Mouse (Mus musculus): ENCODE data around the gene Gm3526. TPM values are rescaled to one million over a fixed set of nuclear protein-coding genes. Genes with fewer than 3 reads are reported as not detected.
"Not testable (repeated sequence)": the region's sequence is repeated elsewhere in the genome, so short reads cannot be mapped to it uniquely, and the experiment has no call there.

Gene Gm3526
- not detected in 2 replicates for polyA plus RNA-seq (2012; rRNA removed)
- polyA plus RNA-seq (2014; fragmentation: Nextera tagmentation; extraction: Ambion mirVana) = not detected in 2 replicates

DNA sequence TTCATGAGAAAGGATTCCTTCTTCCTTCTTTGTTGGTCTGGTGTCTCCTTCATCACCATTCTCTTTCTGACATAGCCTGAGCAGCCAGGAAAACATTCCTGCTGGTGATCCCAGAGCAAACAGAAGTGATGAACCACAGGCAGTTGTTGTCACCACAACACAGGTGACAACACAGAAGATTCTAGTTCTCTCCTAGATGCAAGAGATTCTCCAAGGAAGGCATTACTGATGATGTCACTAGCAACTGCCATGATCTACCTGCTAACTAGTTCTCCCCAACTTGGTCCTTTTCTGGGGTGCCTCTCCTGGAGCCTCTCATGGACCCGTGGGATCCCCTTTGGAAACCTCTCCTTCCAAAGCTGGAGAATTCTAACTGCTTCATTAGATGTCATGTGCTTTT, at the start of gene Gm3526:
Gene Gm3526, minus strand, starts transcription at position 101 of the 400 bp plus-strand sequence.
- DNase-seq (ENCODE audit: low read depth in 3 of 3, low spot score in 3 of 3) = not testable (repeated sequence)

More for the DNA sequence above, at the start of gene Gm3526:
- H3K9ac ChIP-seq (replicated peaks); H3K36me3 ChIP-seq (replicated peaks; ENCODE audit: control insufficient read depth, insufficient read depth, low read depth); H3K4me3 ChIP-seq (ENCODE audit: insufficient read depth in 1 of 2, low read depth in 2 of 2, low read length in 2 of 2); H3K27ac ChIP-seq; H3K9me3 ChIP-seq (ENCODE audit: control insufficient read depth, low read length); H3K4me2 ChIP-seq (ENCODE audit: low read depth); ATAC-seq (ENCODE audit: insufficient read depth); H3K27me3 ChIP-seq (ENCODE audit: control insufficient read depth, insufficient read depth, low read length); H3K4me1 ChIP-seq (replicated peaks; ENCODE audit: control insufficient read depth in 2 of 2, insufficient read depth in 2 of 2, low read length in 1 of 2): not testable (repeated sequence)
- WGBS (ENCODE audit: insufficient replicate concordance) = no CpG with 5 or more reads among the region's 1 CpGs

Other genes with a start within 250 kb of the Gm3526 start
- not detected in 2 replicates for gene Gm3298, start 244.7 kb downstream of the Gm3526 start, polyA plus RNA-seq (2012; rRNA removed)
- gene Gm3298, start 244.7 kb downstream of the Gm3526 start, polyA plus RNA-seq (2014; fragmentation: Nextera tagmentation; extraction: Ambion mirVana) = not detected in 2 replicates
- gene 4930555G01Rik, start 210.0 kb downstream of the Gm3526 start, polyA plus RNA-seq (2012; rRNA removed) = not detected in 2 replicates
- not detected in 2 replicates for gene 4930555G01Rik, start 210.0 kb downstream of the Gm3526 start, polyA plus RNA-seq (2014; fragmentation: Nextera tagmentation; extraction: Ambion mirVana)
- 0.04 TPM in 1 of 2 replicates, not detected in the other for gene Gm8281, start 189.5 kb downstream of the Gm3526 start, polyA plus RNA-seq (2012; rRNA removed)
- gene Gm8281, start 189.5 kb downstream of the Gm3526 start, polyA plus RNA-seq (2014; fragmentation: Nextera tagmentation; extraction: Ambion mirVana) = not detected in 2 replicates
- gene Gm8279, start 129.1 kb downstream of the Gm3526 start, polyA plus RNA-seq (2012; rRNA removed) = not detected in 2 replicates
- gene Gm8279, start 129.1 kb downstream of the Gm3526 start, polyA plus RNA-seq (2014; fragmentation: Nextera tagmentation; extraction: Ambion mirVana) = not detected in 2 replicates
- not detected in 2 replicates for gene Gm3317, start 96.0 kb downstream of the Gm3526 start, polyA plus RNA-seq (2012; rRNA removed)
- not detected in 2 replicates for gene Gm3317, start 96.0 kb downstream of the Gm3526 start, polyA plus RNA-seq (2014; fragmentation: Nextera tagmentation; extraction: Ambion mirVana)
- not detected in 2 replicates for gene Gm8271, start 74.8 kb downstream of the Gm3526 start, polyA plus RNA-seq (2012; rRNA removed)
- not detected in 2 replicates for gene Gm8271, start 74.8 kb downstream of the Gm3526 start, polyA plus RNA-seq (2014; fragmentation: Nextera tagmentation; extraction: Ambion mirVana)
- not detected in 2 replicates for gene Gm3542, start 74.3 kb upstream of the Gm3526 start, polyA plus RNA-seq (2012; rRNA removed)
- not detected in 2 replicates for gene Gm3542, start 74.3 kb upstream of the Gm3526 start, polyA plus RNA-seq (2014; fragmentation: Nextera tagmentation; extraction: Ambion mirVana)
- not detected in 2 replicates for gene Gm3500, start 128.5 kb upstream of the Gm3526 start, polyA plus RNA-seq (2012; rRNA removed)
- gene Gm3500, start 128.5 kb upstream of the Gm3526 start, polyA plus RNA-seq (2014; fragmentation: Nextera tagmentation; extraction: Ambion mirVana) = not detected in 2 replicates
- 0.03 and 0.06 TPM in 2 replicates for gene Gm3194, start 194.9 kb upstream of the Gm3526 start, polyA plus RNA-seq (2012; rRNA removed)
- gene Gm3194, start 194.9 kb upstream of the Gm3526 start, polyA plus RNA-seq (2014; fragmentation: Nextera tagmentation; extraction: Ambion mirVana) = not detected in 2 replicates
- not detected in 2 replicates for gene Gm8246, start 217.2 kb upstream of the Gm3526 start, polyA plus RNA-seq (2012; rRNA removed)
- not detected in 2 replicates for gene Gm8246, start 217.2 kb upstream of the Gm3526 start, polyA plus RNA-seq (2014; fragmentation: Nextera tagmentation; extraction: Ambion mirVana)
- gene Gm3187, start 223.6 kb upstream of the Gm3526 start, polyA plus RNA-seq (2012; rRNA removed) = not detected in 2 replicates
- not detected in 2 replicates for gene Gm3187, start 223.6 kb upstream of the Gm3526 start, polyA plus RNA-seq (2014; fragmentation: Nextera tagmentation; extraction: Ambion mirVana)
- 0.04 TPM in 1 of 2 replicates, not detected in the other for gene Gm3488, start 241.1 kb upstream of the Gm3526 start, polyA plus RNA-seq (2012; rRNA removed)
- 0.06 and 0.10 TPM in 2 replicates for gene Gm3488, start 241.1 kb upstream of the Gm3526 start, polyA plus RNA-seq (2014; fragmentation: Nextera tagmentation; extraction: Ambion mirVana)